Mouse (Mus musculus): ENCODE data around the gene Fam104a.

DNA sequence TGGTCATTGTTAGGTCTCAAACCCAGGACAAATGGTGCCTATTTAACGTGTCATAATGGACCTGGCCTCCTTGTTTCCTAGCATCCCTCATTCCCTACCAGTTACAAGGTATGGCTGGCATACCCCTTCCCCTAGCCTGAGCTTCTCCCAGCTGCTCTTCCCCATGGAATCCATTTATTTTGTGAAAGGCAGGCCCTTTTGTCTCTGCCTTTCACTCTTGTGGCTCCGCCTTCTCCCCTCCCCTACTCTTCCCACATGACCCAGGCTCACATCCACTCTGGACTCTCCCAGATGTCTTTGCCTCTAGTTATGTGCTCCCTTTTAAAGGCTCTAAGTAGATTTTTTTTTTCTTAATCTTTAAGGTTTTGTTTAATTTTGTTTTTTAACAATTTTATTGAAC is 3.1 kb upstream of the Fam104a start:
- no peak for TF ChIP-seq CTCF (IDR thresholded peaks at IDR 0.05; ENCODE audit: low read depth)
- TF ChIP-seq EP300 (IDR thresholded peaks at IDR 0.05; ENCODE audit: low read depth), result no peak
